Mouse (Mus musculus) brain, embryonic 14.5 days (tissue): ENCODE measurements around the gene 1700092M07Rik.

ENCODE experiments used
- CTCF ChIP-seq: fragments of 200-500 bp; IDR thresholded peaks from 2 replicates; pipeline ENCODE4 v1.5.1; 2012; ENCODE audit warnings: inconsistent platforms, mild to moderate bottlenecking, moderate library complexity, borderline replicate concordance; ENCODE audit not compliant: insufficient read depth, insufficient read length; ENCODE audit errors: extremely low read depth
- POLR2A ChIP-seq: fragments of 200-500 bp; IDR thresholded peaks from 2 replicates; pipeline ENCODE4 v1.6.1; 2012; ENCODE audit warnings: mild to moderate bottlenecking, inconsistent platforms, borderline replicate concordance; ENCODE audit not compliant: poor library complexity, insufficient read depth, insufficient read length, severe bottlenecking; ENCODE audit errors: extremely low read depth

DNA sequence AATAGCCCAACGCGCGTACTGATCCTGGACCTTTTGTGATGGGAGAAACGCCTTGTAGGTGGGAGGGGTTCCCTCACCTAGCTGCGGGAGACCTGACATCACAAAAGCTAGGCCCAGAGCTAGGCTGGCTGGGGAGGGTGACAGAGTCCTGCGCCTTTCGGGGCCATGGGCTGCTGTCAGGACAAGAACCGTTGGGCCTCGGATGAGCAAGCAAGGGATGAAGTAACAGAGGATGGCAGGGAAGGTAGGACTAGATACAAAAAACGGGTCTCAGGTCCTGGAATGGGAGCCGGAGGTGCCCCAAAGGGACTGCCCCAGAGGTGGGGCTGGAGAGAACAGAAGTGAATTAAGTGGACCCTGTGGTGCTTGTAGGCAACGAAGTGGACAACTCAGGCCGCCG is at the start of gene 1700092M07Rik:
- TF ChIP-seq POLR2A (no peak), CTCF (no peak)
